Mouse (Mus musculus): Measurements from ENCODE around the gene Fam161b.

DNA sequence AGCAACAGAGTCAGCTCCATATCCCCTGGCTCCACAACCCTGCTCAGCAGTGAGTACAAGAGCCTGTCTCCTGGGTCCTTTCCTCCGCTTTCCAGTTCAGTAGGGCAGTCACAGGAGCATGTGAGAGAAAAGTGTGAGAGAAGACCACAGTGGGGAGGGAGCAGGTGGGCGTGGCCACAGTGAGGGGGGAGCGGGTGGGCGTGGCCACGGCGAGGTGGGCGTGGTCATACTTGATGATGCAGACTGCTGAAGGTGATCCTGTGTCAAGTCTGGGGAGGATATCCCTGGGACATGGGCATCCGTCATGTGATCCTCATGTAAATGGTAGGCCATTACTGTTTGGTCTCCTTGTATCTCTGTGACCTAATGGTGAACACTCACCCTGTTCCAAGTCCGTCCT, 5.3 kb upstream of the Fam161b start:
- no peak for TF ChIP-seq CTCF (IDR thresholded peaks at IDR 0.05; ENCODE audit: borderline replicate concordance, insufficient read depth, low read depth, low read length)
- TF ChIP-seq POLR2A (IDR thresholded peaks at IDR 0.05; ENCODE audit: borderline replicate concordance, insufficient read depth, low read length) = no peak

Data from cerebellum, adult 2 months (tissue).